Mouse (Mus musculus) heart, postnatal 0 days (tissue): ENCODE data around the gene Sowahd.

Experiments used
- CTCF ChIP-seq: IDR thresholded peaks from 2 replicates; pipeline ENCODE4 v1.5.1; 2016; ENCODE audit warnings: antibody characterized with exemption, control low read depth, low read depth
- EP300 ChIP-seq: IDR thresholded peaks from 2 replicates; pipeline ENCODE4 v1.6.1; 2016; ENCODE audit warnings: antibody characterized with exemption, low read depth

DNA sequence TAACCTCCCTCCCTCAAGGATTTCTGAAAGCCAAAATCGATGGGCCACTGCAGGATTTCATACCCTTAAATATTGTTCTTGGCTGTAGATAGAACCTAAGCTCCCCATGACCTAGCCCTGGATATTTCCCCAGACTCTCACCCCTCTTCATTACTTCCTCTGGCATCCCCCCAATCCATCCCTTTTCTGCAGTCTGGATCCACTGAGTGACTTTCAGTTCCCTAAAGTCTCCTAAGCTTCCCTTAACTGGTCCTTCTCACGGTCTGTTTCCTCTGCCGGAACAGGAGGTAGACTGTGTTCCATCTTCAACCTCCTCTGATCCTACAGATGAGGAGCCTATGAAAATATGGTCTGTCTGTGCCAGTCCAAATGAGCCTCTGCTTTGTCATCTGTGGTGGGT is 18.7 kb downstream of the Sowahd start:
- no peak for TF ChIP-seq EP300
- no peak for TF ChIP-seq CTCF
